Mouse (Mus musculus): ENCODE results near the gene Oprl1. TPM values are rescaled to one million over a fixed set of nuclear protein-coding genes. Genes with fewer than 3 reads are reported as not detected.

Gene Oprl1
- polyA plus RNA-seq, 1 experiment: not detected

DNA sequence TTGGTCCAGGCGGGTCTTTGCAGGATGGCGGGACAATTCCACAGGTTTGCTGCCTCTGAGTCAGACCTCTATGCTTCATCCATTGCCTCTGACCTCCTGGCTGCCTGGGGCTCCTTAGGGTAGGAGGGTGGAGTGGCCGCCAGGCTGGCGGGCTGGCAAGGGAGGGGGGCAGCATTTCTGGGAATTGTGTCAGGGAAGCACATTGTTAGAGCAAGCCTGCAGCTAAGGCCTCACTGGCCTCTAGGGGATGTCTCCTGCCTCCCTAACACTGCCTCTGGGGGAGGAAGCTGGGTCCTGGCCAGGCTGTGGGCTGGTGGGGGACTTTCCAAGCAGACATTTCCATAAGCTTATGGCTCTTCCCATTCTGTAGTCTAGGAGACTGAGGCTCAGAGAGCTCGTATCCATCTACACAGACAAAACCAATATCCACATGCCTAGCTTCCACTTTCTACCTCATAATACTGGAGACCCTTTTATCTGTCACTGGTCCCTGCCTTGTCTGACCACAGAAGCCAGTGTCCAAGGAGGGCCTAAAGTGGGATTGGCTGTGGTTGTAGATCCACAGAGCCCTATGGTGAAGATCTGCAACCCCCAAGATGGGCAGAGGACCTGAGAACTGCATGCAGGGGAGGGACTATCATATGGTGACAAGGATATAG, 37.6 kb upstream of the Oprl1 start:
- no peak overlapping the region for H3K4me3 ChIP-seq (ENCODE audit: insufficient read depth, low read depth, low read length)
- TF ChIP-seq CTCF (IDR thresholded peaks at IDR 0.05; ENCODE audit: insufficient read depth, low read depth, low read length) (no peak), POLR2A (IDR thresholded peaks at IDR 0.05; ENCODE audit: insufficient read depth, low read depth, low read length) (no peak)
- 63% methylated on average over 5 of the region's 5 CpGs for WGBS
- peaks cover 15% of the 10 kb centered on the region for H3K4me1 ChIP-seq (ENCODE audit: control insufficient read depth, insufficient read depth, low read length)
- no peak overlapping the region for H3K27ac ChIP-seq (ENCODE audit: insufficient read depth, low read depth, low read length)

DNA sequence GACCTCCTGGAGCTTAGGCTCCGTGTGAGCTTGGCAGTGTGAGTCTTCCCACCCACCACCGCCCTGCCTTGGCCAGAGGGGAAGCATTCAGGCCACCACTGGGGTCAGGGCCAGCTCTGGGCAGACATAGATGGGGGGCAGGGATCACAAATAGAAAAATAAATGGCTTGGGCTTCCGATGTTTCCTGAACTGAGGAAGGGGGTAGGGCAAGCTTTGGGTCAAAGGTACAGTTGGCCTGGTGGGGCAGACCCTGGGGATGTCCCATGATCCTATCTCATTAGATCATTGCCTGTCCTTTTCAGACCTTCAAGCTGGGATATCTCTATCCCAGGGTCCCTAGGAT, 37.1 kb upstream of the Oprl1 start:
- WGBS: 40% methylated on average over 3 of the region's 3 CpGs
- TF ChIP-seq POLR2A (IDR thresholded peaks at IDR 0.05; ENCODE audit: insufficient read depth, low read depth, low read length): no peak
- TF ChIP-seq CTCF (IDR thresholded peaks at IDR 0.05; ENCODE audit: insufficient read depth, low read depth, low read length): no peak
- H3K27ac ChIP-seq (ENCODE audit: insufficient read depth, low read depth, low read length): no peak overlapping the region

DNA sequence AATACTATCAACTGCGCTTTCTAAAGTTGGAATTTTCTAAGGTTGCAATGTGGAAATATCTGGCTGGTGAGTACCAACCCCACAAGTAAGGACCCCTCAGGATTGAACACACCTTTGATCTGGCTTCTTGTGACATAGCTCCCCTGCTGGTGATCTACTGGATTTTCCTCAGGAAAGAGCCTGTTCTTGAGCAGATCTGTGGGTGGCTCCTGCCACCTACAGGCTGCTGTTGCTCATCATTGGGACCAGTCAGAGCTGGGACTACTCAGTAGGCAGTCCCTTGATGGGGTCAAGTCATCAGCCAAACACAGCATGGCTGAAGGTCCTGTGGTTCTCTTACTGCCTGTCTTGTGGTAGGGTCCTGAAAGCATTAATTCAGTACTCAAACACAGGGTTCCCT, 36.0 kb upstream of the Oprl1 start:
- peaks cover 15% of the 10 kb centered on the region for H3K4me1 ChIP-seq (ENCODE audit: control insufficient read depth, insufficient read depth, low read length)
- no peak overlapping the region for H3K4me3 ChIP-seq (ENCODE audit: insufficient read depth, low read depth, low read length)

More for the DNA sequence above, 37.1 kb upstream of the Oprl1 start:
- no peak overlapping the region for H3K4me3 ChIP-seq (ENCODE audit: insufficient read depth, low read depth, low read length)
- H3K4me1 ChIP-seq (ENCODE audit: control insufficient read depth, insufficient read depth, low read length): peaks cover 15% of the 10 kb centered on the region

DNA sequence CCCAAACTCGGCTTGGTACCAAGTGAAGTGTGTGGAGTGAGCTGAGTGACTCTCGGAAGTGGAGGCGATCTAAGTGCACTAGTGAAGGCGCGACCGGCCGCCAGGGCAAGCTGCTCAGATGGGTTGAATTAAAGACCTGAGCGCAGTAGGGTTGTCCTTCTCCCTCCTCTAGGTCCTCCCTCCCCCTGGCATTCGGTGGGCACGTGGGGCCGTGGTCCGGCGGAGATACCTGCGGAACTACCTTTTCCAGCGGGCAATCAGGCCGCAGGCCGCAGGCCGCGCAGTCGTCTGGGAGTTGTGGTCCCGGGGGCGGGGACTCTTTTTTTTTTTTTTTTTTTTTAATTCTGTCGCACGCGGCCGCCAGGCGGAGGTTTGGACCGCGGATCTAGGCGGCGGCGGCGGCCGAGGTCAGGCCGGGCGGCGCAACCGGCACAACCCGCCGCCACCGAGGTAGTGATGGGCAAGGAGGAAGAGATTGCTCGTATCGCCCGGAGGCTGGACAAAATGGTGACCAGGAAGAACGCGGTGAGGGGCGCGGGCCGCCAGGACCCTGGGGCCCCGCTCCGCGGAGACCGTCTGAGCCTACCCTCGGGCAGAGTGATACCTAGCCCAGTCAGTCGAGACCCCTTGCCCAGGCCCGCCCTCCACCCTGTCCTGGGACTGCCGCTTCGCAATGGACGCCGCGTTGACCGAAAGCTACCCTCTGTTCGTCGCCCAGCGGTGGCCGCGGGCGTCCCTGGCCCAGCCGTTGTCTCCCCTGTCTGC, 34.7 kb upstream of the Oprl1 start, which contains the start of gene Tcea2:
Tcea2 (plus strand) TSS at position 360 of the 765 bp plus-strand sequence.
- Histone ChIP-seq H3K4me3 (ENCODE audit: insufficient read depth, low read depth, low read length) (peak within 1 kb of the TSS; percentile 84), H3K4me1 (ENCODE audit: control insufficient read depth, insufficient read depth, low read length) (peaks cover 15% of the 10 kb centered on the region), H3K27ac (ENCODE audit: insufficient read depth, low read depth, low read length) (peak within 1 kb of the TSS; percentile 63)
- TF ChIP-seq CTCF (IDR thresholded peaks at IDR 0.05; ENCODE audit: insufficient read depth, low read depth, low read length): no peak
- peak; percentile 43 for TF ChIP-seq POLR2A (IDR thresholded peaks at IDR 0.05; ENCODE audit: insufficient read depth, low read depth, low read length)
- under 1% methylated on average over 56 of the region's 69 CpGs for WGBS

More for the DNA sequence above, 36.0 kb upstream of the Oprl1 start:
- no peak overlapping the region for H3K27ac ChIP-seq (ENCODE audit: insufficient read depth, low read depth, low read length)
- TF ChIP-seq POLR2A (IDR thresholded peaks at IDR 0.05; ENCODE audit: insufficient read depth, low read depth, low read length) (no peak), CTCF (IDR thresholded peaks at IDR 0.05; ENCODE audit: insufficient read depth, low read depth, low read length) (peak; percentile 55; the same call in 1 of the 2 replicates)
- 67% methylated on average over 1 of the region's 1 CpGs for WGBS

DNA sequence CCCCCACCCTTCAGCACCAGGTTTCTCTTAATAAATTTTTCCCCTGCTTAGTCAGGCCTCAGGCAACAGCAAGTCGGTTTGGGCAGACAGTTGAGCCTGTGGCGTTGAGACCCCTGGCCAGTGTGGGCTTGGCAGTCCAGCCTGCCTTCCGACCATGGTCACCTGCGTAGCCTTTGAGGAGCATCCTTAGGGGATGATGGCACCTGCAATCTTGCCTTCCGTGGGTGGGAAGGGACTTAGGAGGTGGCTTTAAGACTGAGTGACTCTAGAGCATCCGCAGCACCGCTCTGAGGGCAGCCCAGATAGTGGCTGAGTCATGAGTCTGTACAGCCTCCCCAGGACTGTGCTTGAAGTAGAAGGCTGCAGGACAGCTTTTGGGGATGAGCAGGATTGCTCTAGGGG, 34.1 kb upstream of the Oprl1 start:
- peak overlapping the region; percentile 84 for H3K4me3 ChIP-seq (ENCODE audit: insufficient read depth, low read depth, low read length)
- TF ChIP-seq CTCF (IDR thresholded peaks at IDR 0.05; ENCODE audit: insufficient read depth, low read depth, low read length) (no peak), POLR2A (IDR thresholded peaks at IDR 0.05; ENCODE audit: insufficient read depth, low read depth, low read length) (no peak)
- WGBS: 11% methylated on average over 7 of the region's 7 CpGs
- peaks cover 10% of the 10 kb centered on the region for H3K4me1 ChIP-seq (ENCODE audit: control insufficient read depth, insufficient read depth, low read length)
- peak overlapping the region; percentile 58 for H3K27ac ChIP-seq (ENCODE audit: insufficient read depth, low read depth, low read length)

DNA sequence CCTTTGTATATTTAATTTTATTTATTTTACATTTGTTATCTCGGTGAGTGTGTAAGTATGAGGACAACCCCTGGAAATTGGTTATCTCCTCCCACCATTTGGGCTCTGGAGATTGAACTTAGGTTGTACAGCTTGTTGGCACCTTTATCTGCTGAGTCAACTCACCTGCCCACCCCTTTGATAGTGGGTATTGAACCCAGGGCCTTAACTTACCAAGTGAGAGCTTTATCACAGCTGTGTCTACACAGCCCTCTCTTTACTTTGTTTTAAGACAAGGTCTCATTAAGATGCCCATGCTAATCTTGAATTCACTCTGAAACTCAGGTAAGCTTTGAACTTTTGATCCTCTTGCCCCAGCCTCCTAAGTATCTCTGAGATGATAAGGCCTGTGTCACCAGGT, 32.8 kb upstream of the Oprl1 start:
- no peak overlapping the region for H3K27ac ChIP-seq (ENCODE audit: insufficient read depth, low read depth, low read length)
- peaks cover 9% of the 10 kb centered on the region for H3K4me1 ChIP-seq (ENCODE audit: control insufficient read depth, insufficient read depth, low read length)
- TF ChIP-seq POLR2A (IDR thresholded peaks at IDR 0.05; ENCODE audit: insufficient read depth, low read depth, low read length): no peak
- H3K4me3 ChIP-seq (ENCODE audit: insufficient read depth, low read depth, low read length): no peak overlapping the region
- WGBS: 97% methylated on average over 1 of the region's 1 CpGs

DNA sequence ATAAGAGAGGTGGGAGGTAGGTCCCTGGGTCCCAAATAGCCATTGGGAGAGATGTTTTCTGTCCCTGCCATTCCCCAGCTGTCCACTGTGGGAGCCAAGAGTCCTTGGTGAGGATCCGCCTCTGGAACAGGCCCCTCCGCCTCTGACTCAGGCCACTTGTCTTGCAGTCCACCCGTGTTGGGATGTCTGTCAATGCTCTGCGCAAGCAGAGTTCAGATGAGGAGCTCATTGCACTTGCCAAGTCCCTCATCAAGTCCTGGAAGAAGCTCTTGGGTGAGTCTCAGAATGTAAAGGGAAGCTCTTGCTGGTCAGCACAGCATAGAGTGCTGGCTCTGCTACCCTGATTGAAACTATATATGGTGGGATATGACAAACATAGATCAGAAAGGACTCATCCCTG, 31.4 kb upstream of the Oprl1 start:
- TF ChIP-seq POLR2A (IDR thresholded peaks at IDR 0.05; ENCODE audit: insufficient read depth, low read depth, low read length) (no peak), CTCF (IDR thresholded peaks at IDR 0.05; ENCODE audit: insufficient read depth, low read depth, low read length) (no peak)
- Histone ChIP-seq H3K27ac (ENCODE audit: insufficient read depth, low read depth, low read length) (no peak overlapping the region), H3K4me3 (ENCODE audit: insufficient read depth, low read depth, low read length) (no peak overlapping the region), H3K4me1 (ENCODE audit: control insufficient read depth, insufficient read depth, low read length) (peaks cover 9% of the 10 kb centered on the region)
- 69% methylated on average over 4 of the region's 4 CpGs for WGBS

DNA sequence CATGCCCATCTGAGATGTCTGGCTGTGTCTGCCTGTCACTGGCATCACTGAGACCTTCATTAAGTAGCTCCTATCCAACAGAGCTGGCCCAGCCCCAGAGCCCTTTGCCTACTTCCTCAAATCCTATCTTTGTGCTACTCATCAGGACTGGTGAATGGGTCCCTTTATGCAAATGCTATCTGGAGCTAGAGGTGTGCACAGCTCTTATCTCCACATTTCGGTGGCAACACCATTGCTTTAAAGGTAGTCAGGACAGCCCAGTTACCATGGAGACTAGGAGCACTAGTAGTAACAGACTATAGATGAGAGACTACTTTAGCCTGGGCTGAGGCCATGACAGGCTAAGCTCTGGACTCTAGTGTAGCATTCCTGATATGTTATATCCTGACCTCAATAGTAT, 30.1 kb upstream of the Oprl1 start:
- Histone ChIP-seq H3K4me1 (ENCODE audit: control insufficient read depth, insufficient read depth, low read length) (peaks cover 8% of the 10 kb centered on the region), H3K4me3 (ENCODE audit: insufficient read depth, low read depth, low read length) (no peak overlapping the region), H3K27ac (ENCODE audit: insufficient read depth, low read depth, low read length) (no peak overlapping the region)
- 64% methylated on average over 1 of the region's 1 CpGs for WGBS
- TF ChIP-seq POLR2A (IDR thresholded peaks at IDR 0.05; ENCODE audit: insufficient read depth, low read depth, low read length) (no peak), CTCF (IDR thresholded peaks at IDR 0.05; ENCODE audit: insufficient read depth, low read depth, low read length) (no peak)

DNA sequence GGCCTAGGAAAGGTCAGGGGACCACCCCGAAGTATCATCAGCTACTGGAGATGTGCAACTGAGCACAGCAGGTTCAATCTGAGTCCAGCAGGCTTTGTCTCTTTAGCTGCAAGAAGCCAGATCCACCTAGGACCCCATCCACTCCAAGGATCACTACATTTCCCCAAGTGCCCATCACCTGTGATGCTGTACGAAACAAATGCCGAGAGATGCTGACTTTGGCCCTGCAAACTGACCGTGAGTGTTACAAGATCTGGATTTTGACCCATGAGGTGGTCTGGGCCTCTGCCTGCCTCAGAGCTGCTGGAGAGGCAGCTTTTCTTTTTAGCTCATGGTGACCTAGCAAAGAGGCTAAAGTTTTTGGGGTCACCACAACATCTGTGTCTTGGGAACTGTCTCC, 29.1 kb upstream of the Oprl1 start:
- TF ChIP-seq POLR2A (IDR thresholded peaks at IDR 0.05; ENCODE audit: insufficient read depth, low read depth, low read length): no peak
- WGBS: 94% methylated on average over 4 of the region's 4 CpGs
- no peak overlapping the region for H3K27ac ChIP-seq (ENCODE audit: insufficient read depth, low read depth, low read length)
- H3K4me1 ChIP-seq (ENCODE audit: control insufficient read depth, insufficient read depth, low read length): peaks cover 5% of the 10 kb centered on the region
- H3K4me3 ChIP-seq (ENCODE audit: insufficient read depth, low read depth, low read length): no peak overlapping the region
